Mouse (Mus musculus): Measurements from ENCODE around the gene Ttf1.

Ttf1 gene

DNA sequence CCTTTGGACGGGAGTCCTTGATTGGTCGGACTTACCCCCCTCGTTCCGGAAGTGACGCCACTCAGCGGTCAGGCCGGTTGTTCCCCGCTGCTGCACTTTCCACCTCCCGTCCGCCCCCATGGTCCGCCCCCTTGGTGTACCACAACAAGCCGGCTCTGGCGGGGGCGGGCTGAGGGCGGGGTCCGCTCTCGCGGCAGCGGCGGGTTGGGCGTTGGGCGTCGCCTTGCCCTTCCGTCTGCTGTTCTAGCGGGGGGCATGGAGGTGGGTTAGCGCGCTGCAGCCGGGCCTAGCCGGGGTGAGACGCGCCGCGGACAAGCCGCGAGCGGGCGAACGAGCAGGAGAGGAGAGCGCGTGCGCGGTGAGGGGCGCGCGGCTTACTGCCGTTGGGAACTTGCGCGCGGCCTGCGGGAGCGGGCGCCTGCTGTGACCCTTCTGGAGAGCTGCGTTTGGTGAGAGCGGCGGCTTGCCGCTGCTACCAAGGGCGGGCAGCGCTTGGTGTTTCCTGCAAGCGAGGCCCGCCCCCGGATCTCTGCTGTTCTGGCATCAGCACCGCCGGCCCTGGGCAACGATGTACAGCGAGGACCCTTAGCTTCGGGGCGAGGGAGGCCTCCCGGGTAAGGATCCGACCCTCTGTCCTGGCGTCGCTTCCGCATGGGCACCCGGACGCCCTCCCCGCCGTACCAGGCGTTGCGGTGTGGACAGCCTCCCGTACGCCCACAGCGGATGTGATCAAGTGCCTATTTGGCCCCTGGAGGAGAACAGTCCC lies 65.1 kb downstream of the Ttf1 start:
- DNase-seq (ENCODE audit: low read depth, low spot score), result peak; percentile 100

DNA sequence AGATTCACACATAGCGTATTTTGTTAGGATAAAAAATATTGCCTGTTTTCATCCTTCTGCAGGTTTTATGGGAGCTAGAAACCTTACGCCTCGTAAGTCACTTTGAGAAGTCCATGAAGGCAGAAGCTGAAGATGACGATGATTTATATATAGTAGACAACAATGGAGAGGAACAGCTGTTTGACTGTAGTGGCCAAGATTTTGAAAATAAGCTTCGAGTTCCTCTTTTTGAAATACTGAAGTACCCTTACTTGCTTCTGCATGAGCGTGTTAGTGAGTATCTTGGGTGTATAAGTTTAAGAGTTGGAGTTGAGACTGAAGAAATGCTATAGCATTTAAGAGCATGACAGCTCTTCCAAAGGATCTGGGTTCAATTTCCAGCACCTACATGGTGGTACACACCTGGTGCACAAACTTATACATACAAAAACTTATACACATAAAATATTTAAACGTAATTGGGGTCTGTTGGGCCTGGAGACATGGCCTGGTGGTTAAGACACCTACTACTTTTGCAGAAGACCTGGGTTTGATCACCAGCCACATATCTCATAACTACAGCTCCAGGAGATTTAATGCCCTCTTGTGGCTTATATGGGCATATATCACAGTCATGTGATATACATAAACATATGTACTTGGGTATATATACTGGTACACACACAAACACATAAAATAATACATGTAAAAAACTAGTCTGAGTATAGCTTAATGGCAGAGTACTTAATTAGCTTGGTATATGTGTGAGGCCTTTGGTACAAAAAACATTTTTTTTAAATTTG lies 70.2 kb downstream of the Ttf1 start:
- peak; percentile 46 for DNase-seq (ENCODE audit: low read depth, low spot score)

DNA sequence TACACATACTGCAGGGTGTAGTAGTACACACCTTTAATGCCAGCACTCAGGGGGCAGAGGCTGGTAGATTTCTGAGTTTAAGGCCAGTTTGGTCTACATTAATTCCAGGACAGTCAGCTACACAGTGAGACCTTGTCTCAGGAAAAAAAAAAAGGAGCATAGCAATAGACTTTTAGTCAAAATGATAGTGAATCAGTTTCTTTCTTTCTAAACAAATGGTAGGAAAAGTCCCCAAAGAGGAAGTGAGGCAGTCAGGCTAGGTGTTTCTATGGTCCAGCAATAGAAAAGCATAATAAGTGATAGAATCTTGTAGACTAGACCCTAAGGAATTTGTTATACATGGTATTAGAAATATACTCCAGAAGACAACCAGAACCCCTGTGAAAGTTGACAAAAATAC lies 75.1 kb downstream of the Ttf1 start:
- no peak for DNase-seq (ENCODE audit: low read depth, low spot score)
